Mouse (Mus musculus) spleen, adult 12 weeks (tissue): ENCODE measurements around the gene Bcl7b.
A peak's percentile ranks its signal among the peaks of the same experiment; 100 is the strongest.

Source experiments
- DNase-seq: peaks from one replicate; pipeline ENCODE4 v3.0.0; 2022; ENCODE audit warnings: low spot score

The Bcl7b gene

GRCm38 (mm10) chr5:135171688-135172220, 3.7 kb downstream of the Bcl7b start:
- no peak for DNase-seq

GRCm38 (mm10) chr5:135172986-135173385, 4.9 kb downstream of the Bcl7b start:
- no peak for DNase-seq

- DNase-seq = no peak
These were observed 7.0 kb downstream of the Bcl7b start for GRCm38 (mm10) chr5:135175086-135175485.

- no peak for DNase-seq
These were observed 10.4 kb downstream of the Bcl7b start for GRCm38 (mm10) chr5:135178523-135178922.

- DNase-seq = no peak
These were observed 10.9 kb downstream of the Bcl7b start for GRCm38 (mm10) chr5:135178996-135179395.

- no peak for DNase-seq
These were observed 11.5 kb downstream of the Bcl7b start for GRCm38 (mm10) chr5:135179616-135180015.

GRCm38 (mm10) chr5:135180796-135181195, 12.7 kb downstream of the Bcl7b start:
- DNase-seq = no peak

- no peak for DNase-seq
These were observed 13.7 kb downstream of the Bcl7b start for GRCm38 (mm10) chr5:135181776-135182175.

- no peak for DNase-seq
These were observed 15.2 kb downstream of the Bcl7b start for GRCm38 (mm10) chr5:135183131-135183861.

- no peak for DNase-seq
These were observed 16.9 kb downstream of the Bcl7b start for GRCm38 (mm10) chr5:135185016-135185415.

- no peak for DNase-seq
These were observed 17.5 kb downstream of the Bcl7b start for GRCm38 (mm10) chr5:135185596-135185995.

- DNase-seq = no peak
These were observed 18.1 kb downstream of the Bcl7b start for GRCm38 (mm10) chr5:135186231-135186620.

GRCm38 (mm10) chr5:135186621-135187348, 18.7 kb downstream of the Bcl7b start, which contains the start of gene Baz1b:
TSS of gene Baz1b (plus strand) at chr5:135187264.
- peak; percentile 95 for DNase-seq

- no peak for DNase-seq
These were observed 19.5 kb downstream of the Bcl7b start for GRCm38 (mm10) chr5:135187349-135188213.

- no peak for DNase-seq
These were observed 20.1 kb downstream of the Bcl7b start for GRCm38 (mm10) chr5:135188214-135188554.

- DNase-seq = no peak
These were observed 21.4 kb downstream of the Bcl7b start for GRCm38 (mm10) chr5:135189281-135190022.

- peak; percentile 53 for DNase-seq
These were observed 23.5 kb downstream of the Bcl7b start for GRCm38 (mm10) chr5:135191620-135192019.

GRCm38 (mm10) chr5:135192431-135192830, 24.3 kb downstream of the Bcl7b start:
- no peak for DNase-seq

- DNase-seq = no peak
These were observed 28.3 kb downstream of the Bcl7b start for GRCm38 (mm10) chr5:135196367-135196766.

- no peak for DNase-seq
These were observed 34.7 kb downstream of the Bcl7b start for GRCm38 (mm10) chr5:135202763-135203162.

- DNase-seq = no peak
These were observed 40.1 kb downstream of the Bcl7b start for GRCm38 (mm10) chr5:135208197-135208596.

- no peak for DNase-seq
These were observed 48.8 kb downstream of the Bcl7b start for GRCm38 (mm10) chr5:135216871-135217270.
